Mouse (Mus musculus) forebrain, embryonic 10.5 days (tissue): Measurements from ENCODE around the gene Glrx5. TPM values are rescaled to one million over a fixed set of nuclear protein-coding genes. Genes with fewer than 3 reads are reported as not detected.

Experiments
- DNase-seq: peaks from one replicate; pipeline ENCODE4 v3.0.0-alpha.2; 2017; ENCODE audit warnings: low spot score; ENCODE audit errors: extremely low spot score
- H3K27ac ChIP-seq: fragments of 300-500 bp; sonication (generic); 2 replicates; pipeline ENCODE4 v1.5.1; 2016; ENCODE audit warnings: mild to moderate bottlenecking
- H3K27me3 ChIP-seq: fragments of 300-500 bp; sonication (generic); 2 replicates; pipeline ENCODE4 v1.6.1; 2016; ENCODE audit warnings: mild to moderate bottlenecking; ENCODE audit not compliant: poor library complexity, severe bottlenecking
- H3K36me3 ChIP-seq: fragments of 300-500 bp; sonication (generic); replicated peaks from 2 replicates; pipeline ENCODE4 v1.6.1; 2016; ENCODE audit warnings: mild to moderate bottlenecking, moderate library complexity
- H3K4me1 ChIP-seq: fragments of 300-500 bp; sonication (generic); 2 replicates; pipeline ENCODE4 v1.6.1; 2016
- H3K4me3 ChIP-seq: fragments of 300-500 bp; sonication (generic); 2 replicates; pipeline ENCODE4 v1.5.1; 2016; ENCODE audit warnings: mild to moderate bottlenecking, moderate library complexity
- H3K9me3 ChIP-seq: fragments of 300-500 bp; sonication (generic); 2 replicates; pipeline ENCODE4 v1.6.1; 2016; ENCODE audit warnings: mild to moderate bottlenecking, moderate library complexity
- WGBS: fragments of 180-500 bp; shearing (Covaris S2); methylation state at CpG from one replicate; pipeline ENCODE4 v1.1.7; 2016; 5-methylcytosine and 5-hydroxymethylcytosine counted together
- microRNA-seq: library from miRNA; unstranded; fragments of <30 nt; microRNA quantifications from one replicate; pipeline ENCODE4, GENCODE M21; 2017
- polyA plus RNA-seq: library from polyadenylated mRNA; unstranded; fragments of >200 nt; fragmentation: Nextera tagmentation; extraction: Ambion mirVana; gene quantifications from 2 replicates; pipeline ENCODE4 v1.2.1, GENCODE M21; 2016

Gene Glrx5
- polyA plus RNA-seq, 1 experiment from 2014 or later: 234 TPM

- H3K27ac ChIP-seq: peak overlapping the region; percentile 45
- no peak for DNase-seq
- WGBS: 74% methylated on average over 7 of the region's 7 CpGs
- peaks cover 19% of the 10 kb centered on the region for H3K4me1 ChIP-seq
- H3K9me3 ChIP-seq: no peaks in the 10 kb centered on the region
- H3K4me3 ChIP-seq: no peak overlapping the region
- H3K27me3 ChIP-seq: 0 out of 2 replicates have a peak, but pooled peaks cover 6% of the 10 kb centered on the region
- no peaks in the 10 kb centered on the region for H3K36me3 ChIP-seq
These were observed 43.0 kb downstream of the Glrx5 start for GRCm38 (mm10) chr12:105075496-105075895.

GRCm38 (mm10) chr12:105076511-105076910, 44.0 kb downstream of the Glrx5 start:
- WGBS: 78% methylated on average over 3 of the region's 3 CpGs
- Histone ChIP-seq H3K27ac (peak overlapping the region; percentile 15), H3K9me3 (no peaks in the 10 kb centered on the region), H3K27me3 (0 out of 2 replicates have a peak, but pooled peaks cover 6% of the 10 kb centered on the region), H3K4me1 (peaks cover 19% of the 10 kb centered on the region), H3K36me3 (no peaks in the 10 kb centered on the region), H3K4me3 (no peak overlapping the region)
- DNase-seq: no peak

- Histone ChIP-seq H3K4me3 (no peak overlapping the region), H3K36me3 (no peaks in the 10 kb centered on the region), H3K27ac (no peak overlapping the region), H3K4me1 (peaks cover 19% of the 10 kb centered on the region), H3K9me3 (no peaks in the 10 kb centered on the region), H3K27me3 (0 out of 2 replicates have a peak, but pooled peaks cover 6% of the 10 kb centered on the region)
- 97% methylated on average over 2 of the region's 2 CpGs for WGBS
- DNase-seq: no peak
These were observed 44.7 kb downstream of the Glrx5 start for GRCm38 (mm10) chr12:105077232-105077631.

- Histone ChIP-seq H3K4me1 (peaks cover 15% of the 10 kb centered on the region), H3K4me3 (no peak overlapping the region), H3K27me3 (peaks cover 16% of the 10 kb centered on the region), H3K36me3 (no peaks in the 10 kb centered on the region), H3K9me3 (no peaks in the 10 kb centered on the region), H3K27ac (no peak overlapping the region)
- 82% methylated on average over 5 of the region's 5 CpGs for WGBS
- DNase-seq: no peak
These were observed 51.7 kb downstream of the Glrx5 start for GRCm38 (mm10) chr12:105084171-105084570.

- H3K36me3 ChIP-seq: no peaks in the 10 kb centered on the region
- peaks cover 16% of the 10 kb centered on the region for H3K27me3 ChIP-seq
- DNase-seq: no peak
- peaks cover 21% of the 10 kb centered on the region for H3K4me1 ChIP-seq
- H3K4me3 ChIP-seq: no peak overlapping the region
- no peak overlapping the region for H3K27ac ChIP-seq
- WGBS: 82% methylated on average over 6 of the region's 6 CpGs
- H3K9me3 ChIP-seq: no peaks in the 10 kb centered on the region
These were observed 52.3 kb downstream of the Glrx5 start for GRCm38 (mm10) chr12:105084816-105085215.

GRCm38 (mm10) chr12:105085296-105085695, 52.8 kb downstream of the Glrx5 start:
- Histone ChIP-seq H3K4me3 (no peak overlapping the region), H3K36me3 (no peaks in the 10 kb centered on the region), H3K27me3 (peaks cover 16% of the 10 kb centered on the region), H3K9me3 (no peaks in the 10 kb centered on the region), H3K27ac (no peak overlapping the region), H3K4me1 (peaks cover 22% of the 10 kb centered on the region)
- 82% methylated on average over 12 of the region's 12 CpGs for WGBS
- no peak for DNase-seq

GRCm38 (mm10) chr12:105086781-105087180, 54.3 kb downstream of the Glrx5 start:
- Histone ChIP-seq H3K4me3 (no peak overlapping the region), H3K27ac (no peak overlapping the region), H3K9me3 (peaks cover 2% of the 10 kb centered on the region; the same call in 1 of the 2 replicates), H3K36me3 (no peaks in the 10 kb centered on the region), H3K4me1 (peaks cover 22% of the 10 kb centered on the region), H3K27me3 (peaks cover 28% of the 10 kb centered on the region)
- no peak for DNase-seq
- 96% methylated on average over 6 of the region's 6 CpGs for WGBS

GRCm38 (mm10) chr12:105087353-105087752, 54.9 kb downstream of the Glrx5 start:
- 78% methylated on average over 3 of the region's 3 CpGs for WGBS
- no peak overlapping the region for H3K4me3 ChIP-seq
- H3K4me1 ChIP-seq: peaks cover 22% of the 10 kb centered on the region
- no peaks in the 10 kb centered on the region for H3K36me3 ChIP-seq
- peaks cover 5% of the 10 kb centered on the region; the same call in 1 of the 2 replicates for H3K9me3 ChIP-seq
- H3K27ac ChIP-seq: no peak overlapping the region
- peaks cover 28% of the 10 kb centered on the region for H3K27me3 ChIP-seq
- DNase-seq: no peak

GRCm38 (mm10) chr12:105089231-105089630, 56.7 kb downstream of the Glrx5 start:
- peaks cover 5% of the 10 kb centered on the region; the same call in 1 of the 2 replicates for H3K9me3 ChIP-seq
- 37% methylated on average over 5 of the region's 5 CpGs for WGBS
- peaks cover 37% of the 10 kb centered on the region for H3K4me1 ChIP-seq
- no peak overlapping the region for H3K4me3 ChIP-seq
- peaks cover 28% of the 10 kb centered on the region for H3K27me3 ChIP-seq
- DNase-seq: peak; percentile 38
- H3K36me3 ChIP-seq: no peaks in the 10 kb centered on the region
- H3K27ac ChIP-seq: 0 out of 2 replicates have a peak overlapping the region, but pooled peaks have one; percentile 15

- no peaks in the 10 kb centered on the region for H3K36me3 ChIP-seq
- 90% methylated on average over 6 of the region's 6 CpGs for WGBS
- DNase-seq: no peak
- peaks cover 33% of the 10 kb centered on the region for H3K4me1 ChIP-seq
- no peak overlapping the region for H3K4me3 ChIP-seq
- no peak overlapping the region for H3K27ac ChIP-seq
- peaks cover 28% of the 10 kb centered on the region for H3K27me3 ChIP-seq
- H3K9me3 ChIP-seq: peaks cover 5% of the 10 kb centered on the region; the same call in 1 of the 2 replicates
These were observed 59.1 kb downstream of the Glrx5 start for GRCm38 (mm10) chr12:105091604-105092003.

Small RNA genes within 50 kb of the gene (microRNA-seq; reads per million reads assigned to microRNA genes)
- 3.9 reads per million, percentile 8 among the genes with 10 or more reads in this experiment for gene Mir3069

Other genes with a start within 250 kb of the Glrx5 start
- gene Clmn, start 167.6 kb upstream of the Glrx5 start, polyA plus RNA-seq: 1.6 and 2.1 TPM in 2 replicates
- 0.10 and 0.27 TPM in 2 replicates for gene Syne3, start 22.9 kb upstream of the Glrx5 start, polyA plus RNA-seq
- not detected in 2 replicates for gene Tcl1b2, start 113.3 kb downstream of the Glrx5 start, polyA plus RNA-seq
- not detected in 2 replicates for gene Tcl1b1, start 127.0 kb downstream of the Glrx5 start, polyA plus RNA-seq
- not detected in 2 replicates for gene Tcl1b5, start 143.7 kb downstream of the Glrx5 start, polyA plus RNA-seq
- not detected in 2 replicates for gene Tcl1b3, start 158.4 kb downstream of the Glrx5 start, polyA plus RNA-seq
- not detected in 2 replicates for gene Tcl1b4, start 169.3 kb downstream of the Glrx5 start, polyA plus RNA-seq
- not detected in 2 replicates for gene Tcl1, start 190.1 kb downstream of the Glrx5 start, polyA plus RNA-seq